Mouse (Mus musculus): ENCODE measurements at regions not wholly inside any gene's neighbourhood (a gene's known extent, or its start where the extent isn't known, plus 50 kb on each side); places are given as distances from the start of the nearest gene placed in this dataset.

- TF ChIP-seq GATA1 (IDR thresholded peaks at IDR 0.05; ENCODE audit: low read length): no peak
These were observed 127.5 kb upstream of the Tle4 start for GRCm38 (mm10) chr19:14725329-14725728.

- TF ChIP-seq GATA1 (IDR thresholded peaks at IDR 0.05; ENCODE audit: low read length): no peak
These were observed 126.8 kb upstream of the Tle4 start for GRCm38 (mm10) chr19:14724637-14725036.

GRCm38 (mm10) chr19:14705791-14706190, 107.9 kb upstream of the Tle4 start:
- TF ChIP-seq GATA1 (IDR thresholded peaks at IDR 0.05; ENCODE audit: low read length): no peak

- TF ChIP-seq GATA1 (IDR thresholded peaks at IDR 0.05; ENCODE audit: low read length): no peak
These were observed 103.3 kb upstream of the Tle4 start for GRCm38 (mm10) chr19:14701116-14701515.

- no peak for TF ChIP-seq GATA1 (IDR thresholded peaks at IDR 0.05; ENCODE audit: low read length)
These were observed 97.5 kb upstream of the Tle4 start for GRCm38 (mm10) chr19:14695369-14695768.

- no peak for TF ChIP-seq GATA1 (IDR thresholded peaks at IDR 0.05; ENCODE audit: low read length)
These were observed 94.3 kb upstream of the Tle4 start for GRCm38 (mm10) chr19:14692183-14692582.

- TF ChIP-seq GATA1 (IDR thresholded peaks at IDR 0.05; ENCODE audit: low read length): no peak
These were observed 87.8 kb upstream of the Tle4 start for GRCm38 (mm10) chr19:14685628-14686027.

- TF ChIP-seq GATA1 (IDR thresholded peaks at IDR 0.05; ENCODE audit: low read length): no peak
These were observed 86.8 kb upstream of the Tle4 start for GRCm38 (mm10) chr19:14684669-14685068.

GRCm38 (mm10) chr19:14681306-14681705, 83.5 kb upstream of the Tle4 start:
- TF ChIP-seq GATA1 (IDR thresholded peaks at IDR 0.05; ENCODE audit: low read length): no peak

GRCm38 (mm10) chr19:14679776-14680175, 81.9 kb upstream of the Tle4 start:
- no peak for TF ChIP-seq GATA1 (IDR thresholded peaks at IDR 0.05; ENCODE audit: low read length)

- no peak for TF ChIP-seq GATA1 (IDR thresholded peaks at IDR 0.05; ENCODE audit: low read length)
These were observed 80.7 kb upstream of the Tle4 start for GRCm38 (mm10) chr19:14678584-14678983.

GRCm38 (mm10) chr19:14676929-14677328, 79.1 kb upstream of the Tle4 start:
- no peak for TF ChIP-seq GATA1 (IDR thresholded peaks at IDR 0.05; ENCODE audit: low read length)

GRCm38 (mm10) chr19:14670821-14671104, 72.9 kb upstream of the Tle4 start:
- no peak for TF ChIP-seq GATA1 (IDR thresholded peaks at IDR 0.05; ENCODE audit: low read length)

- no peak for TF ChIP-seq GATA1 (IDR thresholded peaks at IDR 0.05; ENCODE audit: low read length)
These were observed 72.4 kb upstream of the Tle4 start for GRCm38 (mm10) chr19:14670078-14670820.

- TF ChIP-seq GATA1 (IDR thresholded peaks at IDR 0.05; ENCODE audit: low read length): no peak
These were observed 70.8 kb upstream of the Tle4 start for GRCm38 (mm10) chr19:14668512-14669181.

- TF ChIP-seq GATA1 (IDR thresholded peaks at IDR 0.05; ENCODE audit: low read length): no peak
These were observed 67.0 kb upstream of the Tle4 start for GRCm38 (mm10) chr19:14664682-14665417.
